Mouse (Mus musculus): ENCODE measurements at regions not wholly inside any gene's neighbourhood (a gene's known extent, or its start where the extent isn't known, plus 50 kb on each side); places are given as distances from the start of the nearest gene placed in this dataset.

DNA sequence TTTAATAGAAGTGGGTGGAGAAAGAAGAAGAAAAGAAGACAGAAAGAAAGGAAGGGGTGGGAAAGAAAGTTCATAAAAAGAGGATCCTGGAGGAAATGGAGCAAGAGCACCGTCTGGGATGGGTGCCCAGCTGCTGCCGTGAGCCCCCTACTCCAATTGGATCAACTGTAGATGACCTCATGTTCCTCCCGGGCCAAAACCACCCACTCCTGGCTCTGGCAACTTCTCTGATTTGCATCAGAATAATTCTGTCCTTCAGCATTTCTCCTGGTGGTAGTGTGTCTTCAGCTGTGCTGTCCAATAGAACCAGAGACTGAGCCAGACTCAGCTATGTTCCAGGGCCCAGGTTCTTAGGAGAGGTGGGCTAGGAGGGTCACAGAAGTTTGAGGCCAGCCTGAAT is 212.6 kb downstream of the Satb1 start:
- H3K36me3 ChIP-seq, result no peaks in the 10 kb centered on the region
- no peak overlapping the region for H3K27ac ChIP-seq
- H3K27me3 ChIP-seq, result no peaks in the 10 kb centered on the region
- peaks cover 3% of the 10 kb centered on the region; the same call in 1 of the 2 replicates for H3K4me1 ChIP-seq
- H3K4me2 ChIP-seq, result no peak overlapping the region
- H3K9ac ChIP-seq, result no peak overlapping the region
- no peak overlapping the region for H3K4me3 ChIP-seq
- WGBS, result 63% methylated on average over 3 of the region's 3 CpGs
- no peak for ATAC-seq (ENCODE audit: insufficient number of reproducible peaks, insufficient read depth, low FRiP score, low TSS enrichment, low read depth)
- H3K9me3 ChIP-seq, result no peaks in the 10 kb centered on the region

DNA sequence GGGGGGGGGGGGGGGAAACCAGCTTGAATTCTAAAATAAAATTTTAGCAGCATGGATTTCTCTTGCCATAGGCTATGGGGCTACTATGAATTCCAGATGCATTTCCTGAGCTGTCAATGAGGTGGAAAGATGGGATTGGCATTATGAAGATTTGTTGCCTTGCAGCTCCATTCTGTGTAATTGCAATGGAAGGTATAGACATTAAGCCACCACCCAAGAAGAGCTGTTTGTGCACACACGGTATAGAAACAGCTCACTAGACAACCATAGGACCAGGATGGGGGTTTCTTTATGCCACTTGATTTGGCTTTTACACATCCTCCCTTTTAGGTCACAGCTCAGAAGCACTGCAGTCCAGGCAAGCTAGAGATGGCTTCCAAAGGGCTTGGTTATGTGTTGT is 247.8 kb downstream of the Satb1 start:
- Histone ChIP-seq H3K9ac (no peak overlapping the region), H3K36me3 (no peaks in the 10 kb centered on the region), H3K27ac (no peak overlapping the region), H3K27me3 (no peaks in the 10 kb centered on the region), H3K4me3 (no peak overlapping the region), H3K9me3 (no peaks in the 10 kb centered on the region), H3K4me2 (no peak overlapping the region), H3K4me1 (peaks cover 6% of the 10 kb centered on the region; the same call in 1 of the 2 replicates)
- WGBS, result 50% methylated on average over 1 of the region's 1 CpGs
- ATAC-seq (ENCODE audit: insufficient number of reproducible peaks, insufficient read depth, low FRiP score, low TSS enrichment, low read depth), result no peak

DNA sequence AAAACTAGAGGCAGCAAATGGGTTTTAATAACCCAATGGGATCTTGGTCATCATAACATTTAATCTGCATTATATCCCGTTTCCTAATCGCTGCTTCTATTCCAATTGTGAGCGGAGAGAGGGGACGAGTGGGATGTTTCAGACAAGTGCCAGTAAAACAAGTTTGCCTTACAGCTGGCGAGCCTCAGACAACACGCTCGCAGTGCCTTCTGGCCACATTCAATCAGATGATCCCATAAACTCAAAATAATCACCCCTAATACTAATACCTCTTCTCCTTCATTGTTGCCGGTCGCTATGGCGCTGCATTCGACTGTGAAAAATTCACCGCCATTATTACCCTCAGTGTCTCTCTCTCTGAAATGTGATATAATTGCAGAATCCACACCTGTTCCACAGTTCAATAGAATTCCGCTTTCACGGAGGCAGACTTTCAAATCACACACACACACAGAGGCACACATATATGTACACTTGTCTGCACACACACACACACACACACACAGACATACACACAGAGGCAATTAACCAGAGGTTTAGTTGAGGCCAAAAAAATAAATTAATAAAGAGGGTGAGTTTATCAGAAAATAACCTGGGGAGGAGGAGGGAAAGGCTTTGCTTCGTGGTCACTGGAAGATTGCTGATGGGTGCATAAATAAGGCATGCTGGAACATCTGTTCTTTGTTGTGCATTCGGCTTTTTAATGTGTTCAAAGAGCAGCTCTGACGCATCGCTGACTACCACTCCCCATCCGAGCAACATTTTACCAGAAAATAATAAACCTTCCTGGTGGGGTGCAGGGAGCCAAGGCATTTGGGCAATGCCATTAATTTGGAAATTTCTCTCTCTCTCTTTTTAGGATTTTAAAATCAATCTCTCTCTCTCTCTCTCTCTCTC is 248.9 kb downstream of the Satb1 start:
- Histone ChIP-seq H3K27me3 (no peaks in the 10 kb centered on the region), H3K4me3 (no peak overlapping the region), H3K9me3 (no peaks in the 10 kb centered on the region), H3K36me3 (no peaks in the 10 kb centered on the region), H3K4me2 (no peak overlapping the region), H3K27ac (no peak overlapping the region), H3K4me1 (peaks cover 6% of the 10 kb centered on the region; the same call in 1 of the 2 replicates), H3K9ac (no peak overlapping the region)
- WGBS, result 59% methylated on average over 19 of the region's 19 CpGs
- ATAC-seq (ENCODE audit: insufficient number of reproducible peaks, insufficient read depth, low FRiP score, low TSS enrichment, low read depth), result no peak

DNA sequence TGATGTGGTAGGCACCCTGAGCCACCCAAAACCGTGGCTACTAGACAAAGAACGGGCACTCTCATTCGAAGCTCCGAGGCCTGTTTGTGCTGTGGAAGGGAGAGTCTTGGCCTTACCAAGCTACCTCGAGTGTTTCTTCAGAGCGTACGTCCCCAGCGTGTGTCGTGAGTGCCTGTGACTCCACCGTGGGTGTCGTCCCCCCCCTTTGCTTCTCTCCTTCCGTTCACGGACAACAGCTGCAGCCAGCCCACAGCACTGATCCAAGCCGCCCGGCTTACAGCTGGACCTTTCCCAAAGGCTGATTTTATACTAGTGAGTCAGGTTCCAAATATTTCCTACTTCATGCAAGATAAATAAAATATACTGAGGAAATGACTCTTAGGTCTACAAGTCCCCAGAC is 249.8 kb downstream of the Satb1 start:
- 82% methylated on average over 15 of the region's 15 CpGs for WGBS
- H3K36me3 ChIP-seq, result no peaks in the 10 kb centered on the region
- H3K9ac ChIP-seq, result no peak overlapping the region
- H3K4me2 ChIP-seq, result no peak overlapping the region
- H3K4me3 ChIP-seq, result no peak overlapping the region
- no peaks in the 10 kb centered on the region for H3K27me3 ChIP-seq
- ATAC-seq (ENCODE audit: insufficient number of reproducible peaks, insufficient read depth, low FRiP score, low TSS enrichment, low read depth), result no peak
- H3K9me3 ChIP-seq, result no peaks in the 10 kb centered on the region
- peaks cover 6% of the 10 kb centered on the region; the same call in 1 of the 2 replicates for H3K4me1 ChIP-seq
- no peak overlapping the region for H3K27ac ChIP-seq

DNA sequence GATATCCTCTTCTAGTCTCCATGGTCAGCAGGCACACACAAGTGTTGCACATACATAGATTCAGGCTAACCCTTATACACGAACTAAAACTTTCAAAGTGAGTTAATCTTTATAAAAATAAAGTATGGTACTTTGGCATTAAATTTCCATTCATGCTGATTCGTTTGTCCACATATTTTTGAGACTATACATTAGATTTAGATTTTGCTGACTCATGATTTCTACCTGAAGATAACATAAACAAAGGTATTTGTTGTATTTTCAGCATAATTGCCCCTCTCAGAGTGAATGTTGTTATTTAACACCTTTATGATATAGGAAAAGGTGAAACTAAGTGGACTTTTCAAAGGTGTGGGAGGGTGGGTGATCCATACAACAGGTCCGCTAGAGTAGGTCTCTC is 277.2 kb downstream of the Satb1 start:
- Histone ChIP-seq H3K27me3 (no peaks in the 10 kb centered on the region), H3K4me3 (no peak overlapping the region), H3K36me3 (no peaks in the 10 kb centered on the region), H3K9ac (no peak overlapping the region), H3K9me3 (no peaks in the 10 kb centered on the region), H3K4me2 (no peak overlapping the region), H3K4me1 (no peaks in the 10 kb centered on the region), H3K27ac (no peak overlapping the region)
- 77% methylated on average over 3 of the region's 3 CpGs for WGBS
- ATAC-seq (ENCODE audit: insufficient number of reproducible peaks, insufficient read depth, low FRiP score, low TSS enrichment, low read depth), result no peak

DNA sequence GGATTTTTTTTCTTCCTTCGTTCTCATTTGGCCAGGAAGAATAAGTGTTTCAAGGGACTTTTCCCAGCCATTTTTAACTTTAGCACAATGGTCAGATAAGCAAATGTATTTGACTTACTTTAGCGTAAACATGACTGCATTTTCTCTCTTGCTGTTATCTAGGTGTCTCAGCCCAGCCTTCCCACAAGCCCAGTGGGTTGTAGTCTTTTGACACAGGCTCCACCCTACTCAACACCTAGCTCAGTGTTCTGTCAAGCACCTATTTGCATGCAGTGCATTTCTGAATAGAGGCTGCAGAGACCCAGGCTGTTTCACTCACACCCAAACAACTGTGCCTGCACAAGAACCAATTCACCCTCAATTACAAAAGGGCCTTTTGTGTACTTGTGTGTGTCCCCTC is 278.6 kb downstream of the Satb1 start:
- Histone ChIP-seq H3K4me2 (no peak overlapping the region), H3K4me3 (no peak overlapping the region), H3K9me3 (no peaks in the 10 kb centered on the region), H3K27me3 (no peaks in the 10 kb centered on the region), H3K4me1 (no peaks in the 10 kb centered on the region), H3K27ac (no peak overlapping the region), H3K36me3 (no peaks in the 10 kb centered on the region), H3K9ac (no peak overlapping the region)
- ATAC-seq (ENCODE audit: insufficient number of reproducible peaks, insufficient read depth, low FRiP score, low TSS enrichment, low read depth), result no peak
- WGBS, result 86% methylated on average over 2 of the region's 2 CpGs

DNA sequence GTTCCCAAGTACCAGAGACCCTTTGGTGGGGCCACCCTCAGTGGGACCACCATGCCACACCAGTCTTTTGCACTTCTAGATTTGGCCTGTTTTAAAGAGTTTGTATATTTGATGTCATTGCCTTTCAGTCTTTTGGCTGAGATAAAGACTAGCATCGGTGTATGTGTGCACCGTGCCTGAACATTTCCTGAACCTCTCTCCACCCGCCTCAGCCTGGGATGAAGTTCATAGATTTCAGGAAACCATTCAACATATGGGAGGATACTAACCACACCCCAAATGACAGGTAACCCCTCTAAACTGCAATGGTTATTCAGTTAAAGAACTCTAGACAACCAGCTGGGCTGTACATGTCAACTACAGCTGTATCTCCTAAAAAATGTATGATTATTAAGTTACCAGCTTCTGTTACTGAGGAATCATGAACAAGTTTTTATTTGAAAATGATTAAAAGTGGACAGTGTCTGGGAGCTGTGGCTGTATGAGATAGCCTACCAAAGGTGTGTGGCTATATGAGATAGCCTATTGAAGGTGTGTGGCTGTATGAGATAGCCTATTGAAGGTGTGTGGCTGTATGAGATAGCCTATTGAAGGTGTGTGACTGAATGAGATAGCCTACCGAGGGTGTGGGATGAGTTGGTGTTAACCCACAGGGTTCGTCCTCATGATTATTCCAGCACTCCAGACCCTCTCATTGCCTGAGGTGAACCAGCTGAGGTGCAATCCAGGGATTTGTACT is 280.6 kb downstream of the Satb1 start:
- Histone ChIP-seq H3K36me3 (no peaks in the 10 kb centered on the region), H3K27me3 (no peaks in the 10 kb centered on the region), H3K4me3 (no peak overlapping the region), H3K27ac (no peak overlapping the region), H3K9me3 (no peaks in the 10 kb centered on the region), H3K4me1 (no peaks in the 10 kb centered on the region), H3K4me2 (no peak overlapping the region), H3K9ac (no peak overlapping the region)
- WGBS, result 92% methylated on average over 5 of the region's 5 CpGs
- no peak for ATAC-seq (ENCODE audit: insufficient number of reproducible peaks, insufficient read depth, low FRiP score, low TSS enrichment, low read depth)

DNA sequence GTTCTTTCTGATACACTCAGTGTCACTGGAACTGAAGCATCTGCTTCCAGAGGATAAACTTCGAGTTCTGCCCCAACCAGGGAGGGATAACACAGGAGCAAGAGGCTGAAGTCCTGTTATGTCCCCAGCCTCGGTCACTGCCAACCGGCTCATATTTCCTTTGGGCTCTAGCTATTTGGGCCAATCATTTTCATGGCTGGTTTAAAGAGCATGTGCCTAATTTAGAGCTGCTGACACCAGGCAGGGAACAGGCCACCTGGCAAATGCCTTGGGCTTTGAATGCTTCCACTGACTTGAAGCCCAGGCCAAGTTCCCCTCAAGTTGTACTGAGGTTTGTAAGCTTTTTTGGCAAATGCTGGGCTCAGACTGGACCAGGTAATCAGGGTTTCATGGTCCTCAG is 286.1 kb downstream of the Satb1 start:
- Histone ChIP-seq H3K4me3 (no peak overlapping the region), H3K9me3 (no peaks in the 10 kb centered on the region), H3K27ac (no peak overlapping the region), H3K9ac (no peak overlapping the region), H3K4me2 (no peak overlapping the region), H3K4me1 (0 out of 2 replicates have a peak, but pooled peaks cover 3% of the 10 kb centered on the region), H3K27me3 (no peaks in the 10 kb centered on the region), H3K36me3 (no peaks in the 10 kb centered on the region)
- WGBS, result 18% methylated on average over 3 of the region's 3 CpGs
- ATAC-seq (ENCODE audit: insufficient number of reproducible peaks, insufficient read depth, low FRiP score, low TSS enrichment, low read depth), result no peak

DNA sequence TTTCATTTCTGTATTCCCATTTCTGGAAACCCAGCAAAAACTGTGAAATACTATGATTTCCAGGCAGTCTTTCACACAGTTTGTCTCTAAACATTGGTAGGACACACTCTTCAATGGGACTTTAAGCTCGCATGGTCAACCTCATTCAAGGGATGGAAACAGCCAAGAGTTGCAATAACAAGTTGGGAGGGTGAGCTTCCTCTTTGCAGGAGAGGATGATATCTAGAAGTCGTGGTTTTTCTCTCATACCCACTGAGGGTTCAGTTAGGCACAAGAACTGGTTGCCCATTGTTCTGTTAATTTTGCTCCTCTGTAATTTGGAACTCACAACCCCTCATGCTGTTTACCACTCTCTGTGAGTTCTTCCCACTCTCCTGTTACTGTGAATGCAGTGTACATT is 290.5 kb downstream of the Satb1 start:
- no peak for ATAC-seq (ENCODE audit: insufficient number of reproducible peaks, insufficient read depth, low FRiP score, low TSS enrichment, low read depth)
- H3K4me3 ChIP-seq, result no peak overlapping the region
- H3K36me3 ChIP-seq, result no peaks in the 10 kb centered on the region
- no peak overlapping the region for H3K4me2 ChIP-seq
- H3K9ac ChIP-seq, result no peak overlapping the region
- no peaks in the 10 kb centered on the region for H3K9me3 ChIP-seq
- H3K27me3 ChIP-seq, result peaks cover 4% of the 10 kb centered on the region; the same call in 1 of the 2 replicates
- no peak overlapping the region for H3K27ac ChIP-seq
- 74% methylated on average over 2 of the region's 2 CpGs for WGBS
- H3K4me1 ChIP-seq, result 0 out of 2 replicates have a peak, but pooled peaks cover 3% of the 10 kb centered on the region

DNA sequence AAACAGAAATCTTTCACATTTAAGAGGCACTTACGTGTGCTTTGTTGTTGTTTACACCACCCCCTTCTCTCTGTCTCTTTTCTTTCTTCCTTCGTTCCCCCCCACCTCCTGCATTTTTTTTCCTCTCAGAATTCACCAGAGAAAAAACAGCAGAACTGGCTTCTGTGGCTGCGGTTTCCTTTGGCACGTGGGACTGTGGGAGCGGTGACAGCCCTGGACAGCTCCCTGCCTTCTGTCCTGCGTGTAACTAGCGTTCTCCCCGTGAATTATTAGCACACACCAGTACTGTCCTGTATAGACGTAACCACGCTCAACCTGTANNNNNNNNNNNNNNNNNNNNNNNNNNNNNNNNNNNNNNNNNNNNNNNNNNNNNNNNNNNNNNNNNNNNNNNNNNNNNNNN is 298.4 kb downstream of the Satb1 start:
- 7% methylated on average over 10 of the region's 10 CpGs for WGBS
- Histone ChIP-seq H3K36me3 (no peaks in the 10 kb centered on the region), H3K9me3 (no peaks in the 10 kb centered on the region), H3K4me3 (peak overlapping the region; percentile 30), H3K4me1 (peaks cover 11% of the 10 kb centered on the region), H3K4me2 (peak overlapping the region; percentile 59), H3K27me3 (peaks cover 20% of the 10 kb centered on the region; the same call in 1 of the 2 replicates), H3K27ac (no peak overlapping the region), H3K9ac (no peak overlapping the region)
- ATAC-seq (ENCODE audit: insufficient number of reproducible peaks, insufficient read depth, low FRiP score, low TSS enrichment, low read depth), result 0 out of 2 replicates have a peak, but pooled peaks have one; percentile 69

DNA sequence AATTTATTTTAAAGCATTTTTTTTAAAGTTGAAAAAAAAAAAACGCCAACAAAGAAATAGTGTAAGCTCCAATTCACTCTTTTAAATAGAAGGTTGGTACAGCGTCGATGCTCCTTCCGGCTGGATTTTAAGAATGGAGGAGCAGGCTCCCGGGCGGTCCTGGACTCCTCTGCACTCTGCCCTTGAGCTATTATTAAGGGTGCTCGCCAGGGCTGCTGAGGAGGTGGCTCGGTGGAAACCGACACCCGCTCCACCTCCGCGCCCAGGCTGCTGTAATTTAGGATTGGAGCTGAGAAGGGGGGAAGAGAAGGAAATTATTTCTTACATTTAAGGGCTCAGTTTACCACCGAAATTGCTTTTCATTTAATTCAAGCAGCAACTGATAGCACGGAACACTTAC is 298.8 kb downstream of the Satb1 start:
- H3K27me3 ChIP-seq, result peaks cover 20% of the 10 kb centered on the region; the same call in 1 of the 2 replicates
- H3K9me3 ChIP-seq, result no peaks in the 10 kb centered on the region
- peaks cover 11% of the 10 kb centered on the region for H3K4me1 ChIP-seq
- 5% methylated on average over 14 of the region's 14 CpGs for WGBS
- ATAC-seq (ENCODE audit: insufficient number of reproducible peaks, insufficient read depth, low FRiP score, low TSS enrichment, low read depth), result peak; percentile 74; the same call in 1 of the 2 replicates
- H3K9ac ChIP-seq, result no peak overlapping the region
- H3K4me3 ChIP-seq, result peak overlapping the region; percentile 30
- H3K36me3 ChIP-seq, result no peaks in the 10 kb centered on the region
- peak overlapping the region; percentile 59 for H3K4me2 ChIP-seq
- no peak overlapping the region for H3K27ac ChIP-seq

All from embryonic facial prominence, embryonic 13.5 days (tissue).